Mouse (Mus musculus) embryonic fibroblast, embryonic 13.5 days (primary cell): Measurements from ENCODE around the gene Tec.

ENCODE experiments used
- CTCF ChIP-seq: IDR thresholded peaks from 2 replicates; pipeline ENCODE4 v1.5.1; 2011; ENCODE audit warnings: mild to moderate bottlenecking, control low read depth, low read length, moderate library complexity, borderline replicate concordance; ENCODE audit not compliant: insufficient read depth
- POLR2A ChIP-seq: IDR thresholded peaks from 2 replicates; pipeline ENCODE4 v1.6.1; 2011; ENCODE audit warnings: low read depth, mild to moderate bottlenecking, control low read depth, low read length, moderate library complexity

DNA sequence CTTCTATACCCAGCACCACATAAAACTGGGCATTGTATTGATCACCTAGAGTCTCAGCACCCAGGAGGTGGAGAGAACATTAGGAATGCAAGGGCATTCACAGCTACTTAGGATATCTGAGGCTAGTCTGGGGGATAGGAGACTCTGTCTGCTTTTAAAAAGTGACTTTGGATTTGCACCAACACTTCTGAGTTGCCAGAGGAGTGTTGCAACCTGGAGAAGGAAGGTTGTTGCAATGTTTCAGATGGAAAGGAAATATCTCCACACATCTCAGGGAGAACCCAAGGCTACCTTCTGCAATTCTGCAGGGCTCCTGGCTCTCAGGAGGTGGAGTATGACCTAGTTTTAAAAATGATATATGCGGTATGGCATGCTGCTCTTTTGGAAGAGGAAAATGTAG lies 42.1 kb upstream of the Tec start:
- TF ChIP-seq POLR2A, result no peak
- TF ChIP-seq CTCF, result no peak
